Mouse (Mus musculus): ENCODE data around the gene Tlcd1. TPM values are rescaled to one million over a fixed set of nuclear protein-coding genes. Genes with fewer than 3 reads are reported as not detected.
A peak's percentile ranks its signal among the peaks of the same experiment; 100 is the strongest.
"Not testable (repeated sequence)": the region's sequence is repeated elsewhere in the genome, so short reads cannot be mapped to it uniquely, and the experiment has no call there.

Tlcd1 gene
- total RNA-seq, 2 experiments from 2014 or later = 15.4 to 17.3 TPM

- intact Hi-C loops (cut with DNase I) = loop anchor here (5.0 kb wide), 1 partner anchor 140 kb away; the partner anchor contains the start of gene Flot2
- no peak for DNase-seq
Measured at GRCm38 (mm10) chr11:78176905-78177331, 407 bp downstream of the Tlcd1 start.

- no peak for DNase-seq
- intact Hi-C loops (cut with DNase I) = loop anchor here (5.0 kb wide), 1 partner anchor 140 kb away; the partner anchor contains the start of gene Flot2
Measured at GRCm38 (mm10) chr11:78177437-78177836, 926 bp downstream of the Tlcd1 start.

- intact Hi-C loops (cut with DNase I) = loop anchor here (5.0 kb wide), 1 partner anchor 141 kb away; the partner anchor contains the start of gene Flot2
- peak; percentile 96 for DNase-seq
Measured at GRCm38 (mm10) chr11:78177903-78178858, 1.7 kb downstream of the Tlcd1 start.

GRCm38 (mm10) chr11:78178859-78179437 lies 2.4 kb downstream of the Tlcd1 start:
- peak; percentile 80 for DNase-seq
- intact Hi-C loops (cut with DNase I) = loop anchor here (5.0 kb wide), 1 partner anchor 142 kb away; the partner anchor contains the start of gene Flot2

GRCm38 (mm10) chr11:78179438-78179999 lies 3.0 kb downstream of the Tlcd1 start:
- intact Hi-C loops (cut with DNase I) = loop anchor here (5.0 kb wide), 1 partner anchor 142 kb away; the partner anchor contains the start of gene Flot2
- no peak for DNase-seq

GRCm38 (mm10) chr11:78180081-78180761 lies 3.7 kb downstream of the Tlcd1 start:
- intact Hi-C loops (cut with DNase I) = no loop called here
- no peak for DNase-seq

GRCm38 (mm10) chr11:78181830-78182357 lies 5.4 kb downstream of the Tlcd1 start:
- intact Hi-C loops (cut with DNase I) = no loop called here
- no peak for DNase-seq

GRCm38 (mm10) chr11:78182450-78182849 lies 5.9 kb downstream of the Tlcd1 start:
- intact Hi-C loops (cut with DNase I) = no loop called here
- DNase-seq = no peak

- peak; percentile 84 for DNase-seq
- intact Hi-C loops (cut with DNase I) = no loop called here
Measured at GRCm38 (mm10) chr11:78182961-78183844, 6.7 kb downstream of the Tlcd1 start, which contains the start of gene Rpl23a. Rpl23a (minus strand) TSS chr11:78183584.

- intact Hi-C loops (cut with DNase I) = no loop called here
- DNase-seq = no peak
Measured at GRCm38 (mm10) chr11:78183884-78184514, 7.5 kb downstream of the Tlcd1 start.

- DNase-seq; intact Hi-C loops (cut with DNase I): not testable (repeated sequence)
Measured at GRCm38 (mm10) chr11:78184702-78185101, 8.2 kb downstream of the Tlcd1 start.

GRCm38 (mm10) chr11:78188331-78189233 lies 12.1 kb downstream of the Tlcd1 start, which contains the start of gene Rab34:
Rab34 (plus strand) TSS chr11:78188430.
- intact Hi-C loops (cut with DNase I) = no loop called here

GRCm38 (mm10) chr11:78189234-78190040 lies 12.9 kb downstream of the Tlcd1 start:
- intact Hi-C loops (cut with DNase I) = no loop called here
- peak; percentile 89 for DNase-seq

More at GRCm38 (mm10) chr11:78188331-78189233, 12.1 kb downstream of the Tlcd1 start, which contains the start of gene Rab34:
- DNase-seq = peak; percentile 89

GRCm38 (mm10) chr11:78190041-78190440 lies 13.5 kb downstream of the Tlcd1 start:
- no peak for DNase-seq

GRCm38 (mm10) chr11:78193113-78193512 lies 16.6 kb downstream of the Tlcd1 start, which contains the start of gene Proca1:
Proca1 (plus strand) TSS chr11:78193392.
- no peak for DNase-seq
- intact Hi-C loops (cut with DNase I) = no loop called here

More at GRCm38 (mm10) chr11:78190041-78190440, 13.5 kb downstream of the Tlcd1 start:
- intact Hi-C loops (cut with DNase I) = no loop called here

GRCm38 (mm10) chr11:78194411-78195100 lies 18.0 kb downstream of the Tlcd1 start:
- peak; percentile 57 for DNase-seq
- intact Hi-C loops (cut with DNase I) = no loop called here

All from left cerebral cortex, postnatal 4 days (tissue).